Mouse (Mus musculus) CD4-positive naive resting alpha-beta T cell, adult 76 days (primary cell): ENCODE measurements around the gene Npsr1. TPM values are rescaled to one million over a fixed set of nuclear protein-coding genes. Genes with fewer than 3 reads are reported as not detected.

Source experiments
- total RNA-seq: library from RNA; stranded (reverse); gene quantifications from one replicate; pipeline ENCODE4 v1.2.4, GENCODE M21; 2023

Gene Npsr1
- not detected for total RNA-seq

GRCm38 (mm10) chr9:24097696-24098095 is at the start of gene Npsr1:
Gene Npsr1 (plus strand): TSS chr9:24097996.

